Mouse (Mus musculus) lung, embryonic 14.5 days (tissue): ENCODE data around the gene Ufd1. TPM values are rescaled to one million over a fixed set of nuclear protein-coding genes. Genes with fewer than 3 reads are reported as not detected.
"Not testable (repeated sequence)": the region's sequence is repeated elsewhere in the genome, so short reads cannot be mapped to it uniquely, and the experiment has no call there.

Source experiments
- ATAC-seq: fragments of 200-750 bp; cut with Nextera tagmentation; 2 replicates; pipeline ENCODE4 v1.8.0; 2017; ENCODE audit warnings: mild to moderate bottlenecking, moderate TSS enrichment, moderate library complexity; ENCODE audit not compliant: insufficient read depth
- DNase-seq: peaks from one replicate; pipeline ENCODE4 v3.0.0-alpha.2; 2015
- H3K27ac ChIP-seq: fragments of 300-500 bp; sonication (generic); 2 replicates; pipeline ENCODE4 v1.5.1; 2014; ENCODE audit warnings: low read depth, mild to moderate bottlenecking, moderate library complexity
- H3K27me3 ChIP-seq: fragments of 300-500 bp; sonication (generic); 2 replicates; pipeline ENCODE4 v1.6.1; 2014; ENCODE audit warnings: low read length, control low read depth; ENCODE audit not compliant: insufficient read depth
- H3K36me3 ChIP-seq: fragments of 300-500 bp; sonication (generic); 2 replicates; pipeline ENCODE4 v1.6.1; 2014; ENCODE audit warnings: control low read depth; ENCODE audit not compliant: insufficient read depth
- H3K4me1 ChIP-seq: fragments of 300-500 bp; sonication (generic); 2 replicates; pipeline ENCODE4 v1.6.1; 2014; ENCODE audit warnings: antibody characterized with exemption, control low read depth; ENCODE audit not compliant: insufficient read depth
- H3K4me2 ChIP-seq: fragments of 300-500 bp; sonication (generic); 2 replicates; pipeline ENCODE4 v1.6.1; 2014; ENCODE audit warnings: mild to moderate bottlenecking
- H3K4me3 ChIP-seq: fragments of 300-500 bp; sonication (generic); 2 replicates; pipeline ENCODE4 v1.5.1; 2014; ENCODE audit warnings: low read depth, low read length
- H3K9ac ChIP-seq: fragments of 300-500 bp; sonication (generic); 2 replicates; pipeline ENCODE4 v1.6.1; 2014
- H3K9me3 ChIP-seq: fragments of 300-500 bp; sonication (generic); 2 replicates; pipeline ENCODE4 v1.6.1; 2016; ENCODE audit warnings: low read depth, low read length, control low read depth
- CTCF ChIP-seq: IDR thresholded peaks from 2 replicates; pipeline ENCODE4 v1.5.1; 2016; ENCODE audit warnings: antibody characterized with exemption, low read depth
- WGBS: fragments of 180-500 bp; shearing (Covaris S2); extraction: QIAGEN DNeasy Blood & Tissue Kit; methylation state at CpG from one replicate; pipeline ENCODE4 v1.1.7; 2014; 5-methylcytosine and 5-hydroxymethylcytosine counted together
- polyA plus RNA-seq: library from polyadenylated mRNA; unstranded; fragments of >200 nt; fragmentation: Nextera tagmentation; extraction: Ambion mirVana; gene quantifications from 2 replicates; pipeline ENCODE4 v1.2.1, GENCODE M21; 2014

Gene Ufd1
- polyA plus RNA-seq, 1 experiment from 2014 or later, result 84.5 TPM

- 23% methylated on average over 3 of the region's 3 CpGs for WGBS
- Histone ChIP-seq H3K4me2 (peak overlapping the region; percentile 76), H3K9ac (peak overlapping the region; percentile 85), H3K27ac (no peak overlapping the region; the same call in 1 of the 2 replicates), H3K36me3 (peaks cover 39% of the 10 kb centered on the region), H3K27me3 (no peaks in the 10 kb centered on the region), H3K4me1 (no peaks in the 10 kb centered on the region), H3K4me3 (peak overlapping the region; percentile 89), H3K9me3 (no peaks in the 10 kb centered on the region)
- DNase-seq (no peak), ATAC-seq (peak; percentile 48; the same call in 1 of the 2 replicates)
- TF ChIP-seq CTCF, result no peak
Measured at GRCm38 (mm10) chr16:18836073-18836467, 24.5 kb downstream of the Ufd1 start.

- Histone ChIP-seq H3K27me3 (no peaks in the 10 kb centered on the region), H3K27ac (peak within 1 kb of the TSS; percentile 79), H3K4me1 (no peaks in the 10 kb centered on the region), H3K36me3 (peaks cover 33% of the 10 kb centered on the region), H3K4me2 (peak within 1 kb of the TSS; percentile 76), H3K4me3 (peak within 1 kb of the TSS; percentile 89), H3K9ac (peak within 1 kb of the TSS; percentile 85), H3K9me3 (no peaks in the 10 kb centered on the region)
- no peak for TF ChIP-seq CTCF
- WGBS, result under 1% methylated on average over 46 of the region's 46 CpGs
- ATAC-seq (peak; percentile 98), DNase-seq (peak; percentile 96)
Measured at GRCm38 (mm10) chr16:18836468-18837208, 25.1 kb downstream of the Ufd1 start, which contains the start of the genes 2510002D24Rik and Gm28539. TSS of gene 2510002D24Rik (plus strand) at chr16:18836578. TSS of gene Gm28539 (plus strand) at chr16:18836584.

- no peaks in the 10 kb centered on the region for H3K9me3 ChIP-seq
- DNase-seq (no peak), ATAC-seq (no peak)
- H3K36me3 ChIP-seq, result peaks cover 20% of the 10 kb centered on the region
- H3K27ac ChIP-seq, result no peak overlapping the region
- no peaks in the 10 kb centered on the region for H3K27me3 ChIP-seq
- TF ChIP-seq CTCF, result no peak
- no peak overlapping the region for H3K9ac ChIP-seq
- H3K4me3 ChIP-seq, result no peak overlapping the region
- H3K4me2 ChIP-seq, result no peak overlapping the region
- no peaks in the 10 kb centered on the region for H3K4me1 ChIP-seq
- WGBS, result 92% methylated on average over 4 of the region's 4 CpGs
Measured at GRCm38 (mm10) chr16:18838346-18838745, 26.8 kb downstream of the Ufd1 start.

- no peaks in the 10 kb centered on the region for H3K4me1 ChIP-seq
- WGBS, result 85% methylated on average over 15 of the region's 15 CpGs
- no peak for ATAC-seq
- TF ChIP-seq CTCF, result no peak
- no peak overlapping the region for H3K4me2 ChIP-seq
- no peaks in the 10 kb centered on the region for H3K36me3 ChIP-seq
- no peak overlapping the region for H3K4me3 ChIP-seq
- H3K27ac ChIP-seq, result no peak overlapping the region
- no peaks in the 10 kb centered on the region for H3K9me3 ChIP-seq
- H3K9ac ChIP-seq, result no peak overlapping the region
- no peaks in the 10 kb centered on the region for H3K27me3 ChIP-seq
- no peak for DNase-seq
Measured at GRCm38 (mm10) chr16:18846301-18846820, 34.8 kb downstream of the Ufd1 start.

- H3K36me3 ChIP-seq, H3K9ac ChIP-seq, H3K4me3 ChIP-seq, DNase-seq, H3K27me3 ChIP-seq, H3K27ac ChIP-seq, ATAC-seq, H3K9me3 ChIP-seq, H3K4me2 ChIP-seq, H3K4me1 ChIP-seq: not testable (repeated sequence)
- 83% methylated on average over 17 of the region's 17 CpGs for WGBS
Measured at GRCm38 (mm10) chr16:18849521-18850190, 38.1 kb downstream of the Ufd1 start.

GRCm38 (mm10) chr16:18858551-18858950, 47.0 kb downstream of the Ufd1 start:
- H3K27ac ChIP-seq, result no peak overlapping the region
- no peak overlapping the region for H3K9ac ChIP-seq
- no peak overlapping the region for H3K4me3 ChIP-seq
- no peaks in the 10 kb centered on the region for H3K4me1 ChIP-seq
- no peak overlapping the region for H3K4me2 ChIP-seq
- H3K27me3 ChIP-seq, result no peaks in the 10 kb centered on the region
- no peak for ATAC-seq
- peak; percentile 60 for TF ChIP-seq CTCF
- H3K9me3 ChIP-seq, result no peaks in the 10 kb centered on the region
- H3K36me3 ChIP-seq, result no peaks in the 10 kb centered on the region
- peak; percentile 68 for DNase-seq

- WGBS, result 67% methylated on average over 1 of the region's 1 CpGs
- DNase-seq (no peak), ATAC-seq (no peak)
- Histone ChIP-seq H3K27me3 (no peaks in the 10 kb centered on the region), H3K27ac (no peak overlapping the region), H3K4me1 (no peaks in the 10 kb centered on the region), H3K9ac (no peak overlapping the region), H3K4me3 (no peak overlapping the region), H3K36me3 (no peaks in the 10 kb centered on the region), H3K4me2 (no peak overlapping the region), H3K9me3 (no peaks in the 10 kb centered on the region)
- no peak for TF ChIP-seq CTCF
Measured at GRCm38 (mm10) chr16:18860186-18860585, 48.6 kb downstream of the Ufd1 start.

- not testable (repeated sequence) for H3K9ac ChIP-seq, H3K4me3 ChIP-seq, H3K9me3 ChIP-seq, H3K27ac ChIP-seq, H3K4me2 ChIP-seq, ATAC-seq, DNase-seq, H3K4me1 ChIP-seq, H3K27me3 ChIP-seq
- WGBS, result 66% methylated on average over 1 of the region's 1 CpGs
- H3K36me3 ChIP-seq, result peaks cover 39% of the 10 kb centered on the region
Measured at GRCm38 (mm10) chr16:18870495-18870894, 58.9 kb downstream of the Ufd1 start.
